In the genomic region with DNA sequence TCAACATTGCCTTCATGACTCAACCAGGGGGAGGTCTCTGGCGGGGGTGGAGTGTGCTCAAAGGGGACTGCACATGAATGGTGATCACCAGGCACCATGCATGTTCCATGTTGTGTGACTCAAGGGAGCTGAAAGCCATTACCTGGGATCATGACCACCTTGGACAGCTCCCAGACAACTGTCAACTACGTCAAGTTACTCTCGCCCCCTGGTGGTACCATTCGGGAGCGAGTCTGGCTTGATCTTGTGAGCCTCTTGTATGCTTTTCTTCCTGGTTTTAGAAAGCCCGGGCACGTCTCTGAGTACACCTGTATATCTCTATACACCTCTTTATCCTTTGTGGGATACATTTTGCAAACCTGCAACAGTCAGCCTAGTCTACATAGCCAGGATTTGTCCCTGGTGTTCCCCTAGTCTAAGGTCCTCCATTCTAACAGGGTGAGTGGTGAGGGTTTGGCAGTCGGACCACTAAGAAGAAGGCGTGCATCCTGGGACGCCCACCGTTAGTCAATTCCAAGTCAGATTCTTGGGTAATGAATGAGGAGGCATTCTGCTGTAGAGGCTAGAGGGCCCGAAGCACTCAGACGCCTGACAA, we compare ENCODE assay signal across 8 mouse cellular contexts. TPM values are rescaled to one million over a fixed set of nuclear protein-coding genes. Genes with fewer than 3 reads are reported as not detected.
DNase-seq lines count a peak whose midpoint lies in the region; ATAC-seq and TF ChIP-seq lines count a peak whose summit lies in the region.

No protein-coding gene starts in this region.

- no peaks in the 10 kb centered on the region for H3K79me3 ChIP-seq in C2C12 (ENCODE audit: low read depth)

- peak overlapping the region; percentile 74 for H3K9ac ChIP-seq in embryonic facial prominence, embryonic 13.5 days
- no peak overlapping the region for H3K9ac ChIP-seq in heart, embryonic 14.5 days (ENCODE audit: low read length)
- no peak overlapping the region for H3K9ac ChIP-seq in kidney, postnatal 0 days (ENCODE audit: low read depth, low read length)
- no peak overlapping the region for H3K9ac ChIP-seq in liver, embryonic 11.5 days (ENCODE audit: low read depth, low read length)
- peak overlapping the region; percentile 50; the same call in 1 of the 2 replicates for H3K9ac ChIP-seq in stomach, embryonic 14.5 days (replicated peaks; ENCODE audit: low read depth, low read length)

- H3K36me3 ChIP-seq in C2C12 (ENCODE audit: control insufficient read depth, insufficient read depth): no peaks in the 10 kb centered on the region
- H3K36me3 ChIP-seq in embryonic facial prominence, embryonic 13.5 days: no peaks in the 10 kb centered on the region
- H3K36me3 ChIP-seq in heart, embryonic 14.5 days (ENCODE audit: control insufficient read depth, insufficient read depth, low read length): no peaks in the 10 kb centered on the region
- H3K36me3 ChIP-seq in kidney, postnatal 0 days (ENCODE audit: insufficient read depth, low read length): no peaks in the 10 kb centered on the region
- H3K36me3 ChIP-seq in liver, embryonic 11.5 days (ENCODE audit: control insufficient read depth, insufficient read depth, low read length): no peaks in the 10 kb centered on the region
- H3K36me3 ChIP-seq in myocyte (ENCODE audit: control insufficient read depth, insufficient read depth): no peaks in the 10 kb centered on the region
- no peaks in the 10 kb centered on the region for H3K36me3 ChIP-seq in stomach, embryonic 14.5 days (ENCODE audit: control insufficient read depth, insufficient read depth, low read length)

- peaks cover 14% of the 10 kb centered on the region for H3K79me2 ChIP-seq in C2C12 (ENCODE audit: control insufficient read depth, insufficient read depth)
- H3K79me2 ChIP-seq in myocyte (ENCODE audit: control insufficient read depth, insufficient read depth): no peaks in the 10 kb centered on the region

- peak; percentile 68 to 80 for DNase-seq in adrenal gland, postnatal 36 days
- DNase-seq in kidney, postnatal 0 days (ENCODE audit: low spot score): peak; percentile 86
- DNase-seq in liver, embryonic 11.5 days (ENCODE audit: low spot score): peak; percentile 80

- peaks cover 27% of the 10 kb centered on the region for H3K27me3 ChIP-seq in C2C12 (ENCODE audit: control insufficient read depth, insufficient read depth, insufficient read length)
- H3K27me3 ChIP-seq in embryonic facial prominence, embryonic 13.5 days: peaks cover 87% of the 10 kb centered on the region
- peaks cover 78% of the 10 kb centered on the region for H3K27me3 ChIP-seq in heart, embryonic 14.5 days (ENCODE audit: control insufficient read depth, insufficient read depth, low read length)
- H3K27me3 ChIP-seq in kidney, postnatal 0 days (ENCODE audit: insufficient read depth, low read length): 0 out of 2 replicates have a peak, but pooled peaks cover 5% of the 10 kb centered on the region
- peaks cover 78% of the 10 kb centered on the region for H3K27me3 ChIP-seq in liver, embryonic 11.5 days (replicated peaks; ENCODE audit: control insufficient read depth, insufficient read depth, low read length)
- H3K27me3 ChIP-seq in myocyte (ENCODE audit: control insufficient read depth, insufficient read depth, insufficient read length): peaks cover 18% of the 10 kb centered on the region
- H3K27me3 ChIP-seq in stomach, embryonic 14.5 days (ENCODE audit: control insufficient read depth, insufficient read depth, low read length): peaks cover 14% of the 10 kb centered on the region

- H3K4me3 ChIP-seq in C2C12 (ENCODE audit: insufficient read depth, poor library complexity, severe bottlenecking) (peak overlapping the region; percentile 41), myocyte (peak overlapping the region; percentile 31)
- peak overlapping the region; percentile 63 for H3K4me3 ChIP-seq in embryonic facial prominence, embryonic 13.5 days
- peak overlapping the region; percentile 52 to 56 for H3K4me3 ChIP-seq in heart, embryonic 14.5 days (ENCODE audit: control insufficient read depth in 1 of 2, insufficient read depth in 1 of 2, low read depth in 1 of 2, low read length in 2 of 2)
- peak overlapping the region; percentile 67 for H3K4me3 ChIP-seq in kidney, postnatal 0 days (replicated peaks; ENCODE audit: low read depth, low read length)
- peak overlapping the region; percentile 53 for H3K4me3 ChIP-seq in liver, embryonic 11.5 days (ENCODE audit: low read depth, low read length)
- peak overlapping the region; percentile 60 for H3K4me3 ChIP-seq in stomach, embryonic 14.5 days (ENCODE audit: low read depth, low read length)

- peaks cover 14% of the 10 kb centered on the region; the same call in 1 of the 2 replicates for H3K4me1 ChIP-seq in embryonic facial prominence, embryonic 13.5 days
- H3K4me1 ChIP-seq in heart, embryonic 14.5 days (ENCODE audit: control insufficient read depth in 2 of 2, insufficient read depth in 2 of 2, low read length in 2 of 2): peaks cover 0 to 6% of the 10 kb centered on the region in 2 experiments; a peak in 1 of 4 replicates
- H3K4me1 ChIP-seq in kidney, postnatal 0 days (replicated peaks; ENCODE audit: insufficient read depth, low read length): 0 out of 2 replicates have a peak, but pooled peaks cover 9% of the 10 kb centered on the region
- no peaks in the 10 kb centered on the region for H3K4me1 ChIP-seq in liver, embryonic 11.5 days (replicated peaks; ENCODE audit: control insufficient read depth, insufficient read depth, low read length)
- peaks cover 7% of the 10 kb centered on the region for H3K4me1 ChIP-seq in stomach, embryonic 14.5 days (ENCODE audit: control insufficient read depth, insufficient read depth, low read length)

- TF ChIP-seq CTCF in C2C12 (IDR thresholded peaks at IDR 0.05; ENCODE audit: control insufficient read depth, insufficient read depth, insufficient read length): peak; percentile 50
- TF ChIP-seq CTCF in kidney, postnatal 0 days (IDR thresholded peaks at IDR 0.05; ENCODE audit: low read depth): peak; percentile 86

- ATAC-seq in embryonic facial prominence, embryonic 13.5 days (ENCODE audit: insufficient number of reproducible peaks, insufficient read depth, low FRiP score, low TSS enrichment, low read depth): 0 out of 2 replicates have a peak, but pooled peaks have one; percentile 33
- ATAC-seq in heart, embryonic 14.5 days (ENCODE audit: insufficient number of reproducible peaks, insufficient read depth, low FRiP score, low read depth): no peak
- peak; percentile 26; the same call in 1 of the 2 replicates for ATAC-seq in kidney, postnatal 0 days (replicated peaks; ENCODE audit: low FRiP score, low read depth)
- ATAC-seq in liver, embryonic 11.5 days (replicated peaks; ENCODE audit: low FRiP score): no peak; the same call in 1 of the 2 replicates
- peak; percentile 10; the same call in 1 of the 2 replicates for ATAC-seq in stomach, embryonic 14.5 days (ENCODE audit: insufficient number of reproducible peaks, insufficient read depth, low FRiP score, low read depth)

- peak overlapping the region; percentile 80 for H3K4me2 ChIP-seq in embryonic facial prominence, embryonic 13.5 days
- H3K4me2 ChIP-seq in heart, embryonic 14.5 days (ENCODE audit: low read length): peak overlapping the region; percentile 71
- peak overlapping the region; percentile 91 for H3K4me2 ChIP-seq in kidney, postnatal 0 days (ENCODE audit: low read length)
- H3K4me2 ChIP-seq in liver, embryonic 11.5 days: peak overlapping the region; percentile 66
- H3K4me2 ChIP-seq in myocyte (ENCODE audit: low read depth): peak overlapping the region; percentile 89
- H3K4me2 ChIP-seq in stomach, embryonic 14.5 days (replicated peaks; ENCODE audit: low read depth, low read length): peak overlapping the region; percentile 72

- no peak for TF ChIP-seq POLR2A in myocyte (IDR thresholded peaks at IDR 0.05; ENCODE audit: insufficient read length, low read depth)

- no peaks in the 10 kb centered on the region for H3K9me3 ChIP-seq in embryonic facial prominence, embryonic 13.5 days
- no peaks in the 10 kb centered on the region for H3K9me3 ChIP-seq in heart, embryonic 14.5 days (ENCODE audit: control insufficient read depth, low read length)
- H3K9me3 ChIP-seq in kidney, postnatal 0 days (replicated peaks; ENCODE audit: low read length): no peaks in the 10 kb centered on the region
- no peaks in the 10 kb centered on the region for H3K9me3 ChIP-seq in liver, embryonic 11.5 days (ENCODE audit: control insufficient read depth, low read length)
- H3K9me3 ChIP-seq in stomach, embryonic 14.5 days (ENCODE audit: control insufficient read depth, low read depth, low read length): no peaks in the 10 kb centered on the region

- no peak overlapping the region; the same call in 1 of the 2 replicates for H3K27ac ChIP-seq in embryonic facial prominence, embryonic 13.5 days
- no peak overlapping the region for H3K27ac ChIP-seq in heart, embryonic 14.5 days (replicated peaks in 1 of 2; ENCODE audit: control insufficient read depth in 1 of 2, insufficient read depth in 1 of 2, low read depth in 2 of 2, low read length in 2 of 2)
- no peak overlapping the region for H3K27ac ChIP-seq in kidney, postnatal 0 days
- no peak overlapping the region for H3K27ac ChIP-seq in liver, embryonic 11.5 days (ENCODE audit: low read depth, low read length)
- no peak overlapping the region; the same call in 1 of the 2 replicates for H3K27ac ChIP-seq in stomach, embryonic 14.5 days (ENCODE audit: low read length)

- H3ac ChIP-seq in C2C12 (ENCODE audit: control insufficient read depth, insufficient read length, low read depth): no peak overlapping the region
- H3ac ChIP-seq in myocyte (ENCODE audit: control insufficient read depth, insufficient read length): peak overlapping the region; percentile 14

- WGBS in embryonic facial prominence, embryonic 13.5 days: under 1% methylated on average over 13 of the region's 13 CpGs
- under 1% methylated on average over 13 of the region's 13 CpGs for WGBS in heart, embryonic 14.5 days
- under 1% methylated on average over 13 of the region's 13 CpGs for WGBS in kidney, postnatal 0 days
- 3% methylated on average over 13 of the region's 13 CpGs for WGBS in liver, embryonic 11.5 days
- under 1% methylated on average over 13 of the region's 13 CpGs for WGBS in stomach, embryonic 14.5 days

RNA-seq across cellular contexts. Expression of gene Npdc1, which starts 3.3 kb away (rescaled TPM):
- polyA plus RNA-seq in C2C12 (2012; fragmentation: generic; extraction: Trizol) (79.9 TPM), myocyte (2012; fragmentation: generic; extraction: Trizol) (114 TPM)
- 100 to 1,000 TPM; 117 to 140 TPM for total RNA-seq in adrenal gland, postnatal 36 days (2021)
- 42.5 and 48.9 TPM in 2 replicates for polyA plus RNA-seq in embryonic facial prominence, embryonic 13.5 days (2015; fragmentation: Nextera tagmentation; extraction: Ambion mirVana)
- polyA plus RNA-seq in heart, embryonic 14.5 days (2014; fragmentation: Nextera tagmentation; extraction: Ambion mirVana): 29.3 and 29.5 TPM in 2 replicates
- polyA plus RNA-seq in kidney, postnatal 0 days (2015; fragmentation: Nextera tagmentation; extraction: Ambion mirVana): 43.9 and 49.9 TPM in 2 replicates
- polyA plus RNA-seq in liver, embryonic 11.5 days (2014; fragmentation: Nextera tagmentation; extraction: Ambion mirVana): 7.0 and 8.1 TPM in 2 replicates
- polyA plus RNA-seq in stomach, embryonic 14.5 days (2014; fragmentation: Nextera tagmentation; extraction: Ambion mirVana): 48.3 and 53.7 TPM in 2 replicates

RNA-seq across cellular contexts. Expression of gene Entpd2, which starts 6.8 kb away (rescaled TPM):
- polyA plus RNA-seq in C2C12 (2012; fragmentation: generic; extraction: Trizol): not detected
- 1 to 10 TPM; 5.0 to 7.8 TPM for total RNA-seq in adrenal gland, postnatal 36 days (2021)
- polyA plus RNA-seq in embryonic facial prominence, embryonic 13.5 days (2015; fragmentation: Nextera tagmentation; extraction: Ambion mirVana): 0.87 and 1.1 TPM in 2 replicates
- 0.81 and 0.85 TPM in 2 replicates for polyA plus RNA-seq in heart, embryonic 14.5 days (2014; fragmentation: Nextera tagmentation; extraction: Ambion mirVana)
- polyA plus RNA-seq in kidney, postnatal 0 days (2015; fragmentation: Nextera tagmentation; extraction: Ambion mirVana): 6.9 and 7.8 TPM in 2 replicates
- polyA plus RNA-seq in liver, embryonic 11.5 days (2014; fragmentation: Nextera tagmentation; extraction: Ambion mirVana): 0.25 and 0.45 TPM in 2 replicates
- 0.89 TPM for polyA plus RNA-seq in myocyte (2012; fragmentation: generic; extraction: Trizol)
- 8.0 and 9.0 TPM in 2 replicates for polyA plus RNA-seq in stomach, embryonic 14.5 days (2014; fragmentation: Nextera tagmentation; extraction: Ambion mirVana)

RNA-seq across cellular contexts. Expression of gene Fut7, which starts 20.6 kb away (rescaled TPM):
- polyA plus RNA-seq in C2C12 (2012; fragmentation: generic; extraction: Trizol) (0.08 TPM), myocyte (2012; fragmentation: generic; extraction: Trizol) (0.08 TPM)
- total RNA-seq in adrenal gland, postnatal 36 days (2021): not detected
- polyA plus RNA-seq in embryonic facial prominence, embryonic 13.5 days (2015; fragmentation: Nextera tagmentation; extraction: Ambion mirVana): 0.12 and 0.17 TPM in 2 replicates
- 0.14 TPM in 1 of 2 replicates, not detected in the other for polyA plus RNA-seq in heart, embryonic 14.5 days (2014; fragmentation: Nextera tagmentation; extraction: Ambion mirVana)
- polyA plus RNA-seq in kidney, postnatal 0 days (2015; fragmentation: Nextera tagmentation; extraction: Ambion mirVana): 0.06 TPM in 1 of 2 replicates, not detected in the other
- 0.09 TPM in 1 of 2 replicates, not detected in the other for polyA plus RNA-seq in liver, embryonic 11.5 days (2014; fragmentation: Nextera tagmentation; extraction: Ambion mirVana)
- polyA plus RNA-seq in stomach, embryonic 14.5 days (2014; fragmentation: Nextera tagmentation; extraction: Ambion mirVana): 0.12 TPM in 1 of 2 replicates, not detected in the other

RNA-seq across cellular contexts. Expression of gene Abca2, which starts 26.0 kb away (rescaled TPM):
- 4.2 TPM for polyA plus RNA-seq in C2C12 (2012; fragmentation: generic; extraction: Trizol)
- 10 to 100 TPM; 29.7 to 36.4 TPM for total RNA-seq in adrenal gland, postnatal 36 days (2021)
- 2.9 and 4.0 TPM in 2 replicates for polyA plus RNA-seq in embryonic facial prominence, embryonic 13.5 days (2015; fragmentation: Nextera tagmentation; extraction: Ambion mirVana)
- polyA plus RNA-seq in heart, embryonic 14.5 days (2014; fragmentation: Nextera tagmentation; extraction: Ambion mirVana): 3.8 and 4.3 TPM in 2 replicates
- 9.7 and 9.8 TPM in 2 replicates for polyA plus RNA-seq in kidney, postnatal 0 days (2015; fragmentation: Nextera tagmentation; extraction: Ambion mirVana)
- polyA plus RNA-seq in liver, embryonic 11.5 days (2014; fragmentation: Nextera tagmentation; extraction: Ambion mirVana): 3.9 and 4.5 TPM in 2 replicates
- polyA plus RNA-seq in myocyte (2012; fragmentation: generic; extraction: Trizol): 9.8 TPM
- 5.4 and 6.4 TPM in 2 replicates for polyA plus RNA-seq in stomach, embryonic 14.5 days (2014; fragmentation: Nextera tagmentation; extraction: Ambion mirVana)

RNA-seq across cellular contexts. Expression of gene Sapcd2, which starts 30.4 kb away (rescaled TPM):
- 25.8 TPM for polyA plus RNA-seq in C2C12 (2012; fragmentation: generic; extraction: Trizol)
- under 1 TPM; 0.43 to 0.95 TPM for total RNA-seq in adrenal gland, postnatal 36 days (2021)
- polyA plus RNA-seq in embryonic facial prominence, embryonic 13.5 days (2015; fragmentation: Nextera tagmentation; extraction: Ambion mirVana): 38.9 and 47.9 TPM in 2 replicates
- 14.4 and 17.7 TPM in 2 replicates for polyA plus RNA-seq in heart, embryonic 14.5 days (2014; fragmentation: Nextera tagmentation; extraction: Ambion mirVana)
- polyA plus RNA-seq in kidney, postnatal 0 days (2015; fragmentation: Nextera tagmentation; extraction: Ambion mirVana): 17.9 and 19.3 TPM in 2 replicates
- polyA plus RNA-seq in liver, embryonic 11.5 days (2014; fragmentation: Nextera tagmentation; extraction: Ambion mirVana): 45.3 and 51.0 TPM in 2 replicates
- polyA plus RNA-seq in myocyte (2012; fragmentation: generic; extraction: Trizol): 10.4 TPM
- 31.3 and 36.4 TPM in 2 replicates for polyA plus RNA-seq in stomach, embryonic 14.5 days (2014; fragmentation: Nextera tagmentation; extraction: Ambion mirVana)

Comparison
In these comparisons a context has a peak if more than half of its experiments do, and no peak if none do; other contexts are left out.
1. ATAC-seq: peak in embryonic facial prominence, embryonic 13.5 days (single experiment), kidney, postnatal 0 days (single experiment) and stomach, embryonic 14.5 days (single experiment); none in heart, embryonic 14.5 days (single experiment) and liver, embryonic 11.5 days (single experiment).
2. H3K9ac ChIP-seq: peak in embryonic facial prominence, embryonic 13.5 days (single experiment) and stomach, embryonic 14.5 days (single experiment); none in heart, embryonic 14.5 days (single experiment), kidney, postnatal 0 days (single experiment) and liver, embryonic 11.5 days (single experiment).
3. Peak in every context shown above with its lines, with median percentiles within 50 percentile points of each other: H3K4me3 ChIP-seq, DNase-seq and H3K4me2 ChIP-seq.